Mouse (Mus musculus): ENCODE measurements at regions not wholly inside any gene's neighbourhood (a gene's known extent, or its start where the extent isn't known, plus 50 kb on each side); places are given as distances from the start of the nearest gene placed in this dataset.

DNA sequence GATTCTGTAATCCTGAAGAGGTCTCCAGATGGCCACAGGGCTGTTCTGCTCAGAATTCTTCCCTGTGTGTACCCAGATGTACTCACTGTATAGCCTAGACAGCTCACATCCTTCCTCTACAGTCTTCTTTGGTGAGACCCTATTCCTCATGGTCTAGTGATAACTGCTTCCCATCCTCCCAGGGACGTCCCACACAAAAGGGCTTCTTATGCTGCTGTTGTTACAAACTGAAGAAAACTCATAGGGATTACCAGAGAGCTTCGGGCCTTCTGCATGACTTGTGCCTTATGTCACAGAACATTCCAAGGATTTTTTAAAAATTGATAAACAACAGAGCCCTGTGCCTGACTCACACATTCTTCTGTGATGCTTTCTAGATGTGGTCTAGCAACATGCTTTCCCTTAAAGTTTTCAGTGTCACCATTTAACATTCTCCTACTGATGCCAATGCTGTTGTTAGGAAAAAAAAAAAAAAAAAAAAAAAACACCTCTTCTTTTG is 525.9 kb downstream of the Irx1 start:
- TF ChIP-seq POLR2AphosphoS5 (IDR thresholded peaks at IDR 0.05; ENCODE audit: insufficient replicate concordance, low read depth, low read length), result no peak
- TF ChIP-seq CTCF (IDR thresholded peaks at IDR 0.05; ENCODE audit: low read depth, low read length), result no peak

Data from G1E (cell line).